Mouse (Mus musculus): ENCODE data around the gene Foxi2. TPM values are rescaled to one million over a fixed set of nuclear protein-coding genes. Genes with fewer than 3 reads are reported as not detected.

Foxi2 gene
- polyA plus RNA-seq (2016; fragmentation: Nextera tagmentation; extraction: Ambion mirVana): 0.10 TPM in 1 of 2 replicates, not detected in the other

GRCm38 (mm10) chr7:135410237-135410965 lies at the start of gene Foxi2:
TSS of gene Foxi2 (plus strand) at chr7:135410308.
- peaks cover 10% of the 10 kb centered on the region; the same call in 1 of the 2 replicates for H3K4me1 ChIP-seq
- H3K9ac ChIP-seq: no peak within 1 kb of the TSS
- WGBS: 4% methylated on average over 51 of the region's 51 CpGs
- no peaks in the 10 kb centered on the region for H3K36me3 ChIP-seq
- H3K27ac ChIP-seq: no peak within 1 kb of the TSS
- H3K4me2 ChIP-seq (replicated peaks): peak within 1 kb of the TSS; percentile 48
- H3K9me3 ChIP-seq (replicated peaks): no peaks in the 10 kb centered on the region
- peak within 1 kb of the TSS; percentile 25 for H3K4me3 ChIP-seq
- peaks cover 55% of the 10 kb centered on the region for H3K27me3 ChIP-seq
- ATAC-seq (ENCODE audit: low FRiP score): 0 out of 2 replicates have a peak, but pooled peaks have one; percentile 19

DNA sequence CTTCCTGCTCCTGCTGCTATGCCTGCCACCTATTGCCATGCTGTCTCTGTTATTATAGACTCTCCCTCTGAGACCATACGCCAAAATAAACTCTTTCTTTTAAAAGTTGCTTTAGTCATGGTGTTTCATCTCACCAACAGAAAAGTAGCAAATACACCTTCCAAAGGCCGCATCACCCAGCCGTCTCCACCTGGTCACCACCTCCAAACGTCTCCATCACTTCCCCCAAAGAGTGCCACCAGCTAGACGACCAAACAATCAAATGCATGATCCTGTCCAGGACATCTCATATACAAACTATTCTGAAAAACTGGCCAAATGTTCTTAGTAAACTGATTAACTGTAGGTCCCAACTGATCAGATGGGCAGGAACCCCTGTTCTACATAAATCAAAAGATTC lies 45.5 kb upstream of the Foxi2 start:
- no peak for ATAC-seq (ENCODE audit: low FRiP score)
- WGBS: 90% methylated on average over 5 of the region's 5 CpGs

DNA sequence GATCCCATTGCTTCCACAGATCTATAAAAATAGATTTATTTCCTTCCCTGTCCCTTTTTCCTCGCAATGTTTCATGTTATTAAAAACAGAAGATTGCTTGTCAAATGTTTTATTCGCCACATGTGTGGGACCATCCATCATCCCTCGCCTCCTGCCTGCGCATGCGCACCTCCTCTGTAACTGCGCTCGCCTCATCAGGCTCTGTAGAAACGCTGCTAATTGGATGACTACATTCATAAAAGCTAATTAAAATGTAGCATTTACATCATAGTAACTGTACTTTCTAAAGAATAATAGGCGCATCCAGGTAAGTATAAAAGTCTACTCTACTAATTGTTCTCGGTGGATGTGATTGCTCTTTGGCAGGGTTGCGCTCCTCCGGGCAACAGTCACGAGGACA lies 34.1 kb upstream of the Foxi2 start:
- 78% methylated on average over 13 of the region's 13 CpGs for WGBS

More for the DNA sequence above, 45.5 kb upstream of the Foxi2 start:
- no peak overlapping the region for H3K9ac ChIP-seq
- no peaks in the 10 kb centered on the region for H3K36me3 ChIP-seq
- no peaks in the 10 kb centered on the region for H3K4me1 ChIP-seq
- H3K4me3 ChIP-seq: no peak overlapping the region
- no peak overlapping the region for H3K4me2 ChIP-seq (replicated peaks)
- no peaks in the 10 kb centered on the region for H3K27me3 ChIP-seq
- H3K27ac ChIP-seq: no peak overlapping the region
- no peaks in the 10 kb centered on the region for H3K9me3 ChIP-seq (replicated peaks)

GRCm38 (mm10) chr7:135376932-135377331 lies 33.2 kb upstream of the Foxi2 start:
- H3K27ac ChIP-seq: no peak overlapping the region
- H3K27me3 ChIP-seq: no peaks in the 10 kb centered on the region
- no peak overlapping the region for H3K4me3 ChIP-seq
- H3K4me1 ChIP-seq: 0 out of 2 replicates have a peak, but pooled peaks cover 2% of the 10 kb centered on the region
- H3K36me3 ChIP-seq: no peaks in the 10 kb centered on the region
- no peaks in the 10 kb centered on the region for H3K9me3 ChIP-seq (replicated peaks)
- H3K4me2 ChIP-seq (replicated peaks): no peak overlapping the region
- no peak overlapping the region for H3K9ac ChIP-seq
- WGBS: 63% methylated on average over 5 of the region's 5 CpGs
- ATAC-seq (ENCODE audit: low FRiP score): no peak

More for the DNA sequence above, 34.1 kb upstream of the Foxi2 start:
- Histone ChIP-seq H3K27me3 (no peaks in the 10 kb centered on the region), H3K9me3 (replicated peaks) (no peaks in the 10 kb centered on the region), H3K27ac (no peak overlapping the region), H3K9ac (no peak overlapping the region), H3K36me3 (no peaks in the 10 kb centered on the region), H3K4me1 (0 out of 2 replicates have a peak, but pooled peaks cover 2% of the 10 kb centered on the region), H3K4me2 (replicated peaks) (no peak overlapping the region), H3K4me3 (no peak overlapping the region)
- ATAC-seq (ENCODE audit: low FRiP score): no peak

- Histone ChIP-seq H3K9me3 (replicated peaks) (no peaks in the 10 kb centered on the region), H3K27me3 (no peaks in the 10 kb centered on the region), H3K4me2 (replicated peaks) (no peak overlapping the region), H3K36me3 (no peaks in the 10 kb centered on the region), H3K9ac (no peak overlapping the region), H3K27ac (no peak overlapping the region), H3K4me1 (0 out of 2 replicates have a peak, but pooled peaks cover 2% of the 10 kb centered on the region), H3K4me3 (no peak overlapping the region)
- no peak for ATAC-seq (ENCODE audit: low FRiP score)
- WGBS: 87% methylated on average over 5 of the region's 5 CpGs
These were observed 31.8 kb upstream of the Foxi2 start for GRCm38 (mm10) chr7:135378331-135378730.

- Histone ChIP-seq H3K9me3 (replicated peaks) (no peaks in the 10 kb centered on the region), H3K36me3 (no peaks in the 10 kb centered on the region), H3K4me2 (replicated peaks) (no peak overlapping the region), H3K9ac (no peak overlapping the region), H3K4me1 (peaks cover 6% of the 10 kb centered on the region; the same call in 1 of the 2 replicates), H3K4me3 (no peak overlapping the region), H3K27me3 (peaks cover 4% of the 10 kb centered on the region; the same call in 1 of the 2 replicates), H3K27ac (no peak overlapping the region)
- no peak for ATAC-seq (ENCODE audit: low FRiP score)
- 67% methylated on average over 3 of the region's 3 CpGs for WGBS
These were observed 21.1 kb upstream of the Foxi2 start for GRCm38 (mm10) chr7:135389039-135389438.

DNA sequence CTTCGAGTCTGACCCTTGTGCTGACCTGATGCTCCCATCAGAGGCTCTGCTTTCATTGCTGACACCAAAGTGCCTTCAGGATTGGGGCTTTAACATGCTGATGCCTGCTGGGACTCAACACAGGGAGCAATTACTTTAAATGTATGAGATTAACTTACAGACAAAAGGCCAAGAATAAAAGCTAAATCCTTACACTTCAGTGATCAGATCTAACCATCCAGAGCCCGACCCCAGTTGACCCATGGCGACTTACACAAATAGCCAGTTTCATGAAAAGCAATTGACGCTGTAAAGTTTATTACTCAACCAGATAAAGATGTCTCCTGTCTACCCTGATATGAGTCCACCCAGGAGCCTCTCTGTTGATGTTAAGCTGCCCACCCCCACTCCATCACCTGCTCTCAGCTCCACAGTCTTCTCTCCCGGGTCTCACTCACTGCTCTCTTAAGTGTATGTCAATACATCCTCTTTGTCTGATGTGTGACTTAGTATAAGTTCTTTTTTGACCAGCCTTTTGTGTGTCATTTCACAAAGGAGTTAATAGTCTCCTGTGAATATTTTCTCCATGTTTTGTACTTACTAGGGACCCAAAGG lies 17.1 kb upstream of the Foxi2 start:
- Histone ChIP-seq H3K4me3 (no peak overlapping the region), H3K9ac (no peak overlapping the region), H3K36me3 (no peaks in the 10 kb centered on the region), H3K4me2 (replicated peaks) (no peak overlapping the region), H3K9me3 (replicated peaks) (no peaks in the 10 kb centered on the region), H3K27me3 (peaks cover under 1% of the 10 kb centered on the region; the same call in 1 of the 2 replicates), H3K27ac (no peak overlapping the region), H3K4me1 (peaks cover 6% of the 10 kb centered on the region; the same call in 1 of the 2 replicates)
- no peak for ATAC-seq (ENCODE audit: low FRiP score)
- WGBS: 12% methylated on average over 5 of the region's 5 CpGs

GRCm38 (mm10) chr7:135394436-135394835 lies 15.7 kb upstream of the Foxi2 start:
- H3K9ac ChIP-seq: no peak overlapping the region
- H3K4me1 ChIP-seq: peaks cover 6% of the 10 kb centered on the region; the same call in 1 of the 2 replicates
- no peak overlapping the region for H3K4me3 ChIP-seq
- WGBS: 89% methylated on average over 3 of the region's 3 CpGs
- H3K27me3 ChIP-seq: no peaks in the 10 kb centered on the region; the same call in 1 of the 2 replicates
- H3K4me2 ChIP-seq (replicated peaks): no peak overlapping the region
- no peaks in the 10 kb centered on the region for H3K36me3 ChIP-seq
- no peaks in the 10 kb centered on the region for H3K9me3 ChIP-seq (replicated peaks)
- ATAC-seq (ENCODE audit: low FRiP score): no peak
- H3K27ac ChIP-seq: no peak overlapping the region

DNA sequence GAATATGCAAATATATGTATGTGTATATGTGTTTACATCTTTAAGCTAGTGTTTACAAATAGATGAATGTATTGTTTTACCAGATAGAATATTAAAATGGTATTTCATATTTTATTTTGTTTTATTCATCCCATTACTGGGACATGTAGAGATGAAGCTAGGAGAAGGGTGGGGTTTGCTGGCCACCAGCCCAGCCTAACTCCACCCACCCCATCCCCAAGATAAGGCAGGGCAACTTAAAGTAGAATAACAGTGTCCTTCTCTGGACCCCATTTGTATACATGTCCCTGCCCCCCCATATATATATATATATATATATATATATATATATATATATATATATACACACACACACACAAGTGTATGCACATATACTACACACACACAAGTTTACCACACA lies 14.9 kb upstream of the Foxi2 start:
- Histone ChIP-seq H3K27ac (no peak overlapping the region), H3K4me1 (peaks cover 6% of the 10 kb centered on the region; the same call in 1 of the 2 replicates), H3K9ac (no peak overlapping the region), H3K27me3 (no peaks in the 10 kb centered on the region; the same call in 1 of the 2 replicates), H3K4me3 (no peak overlapping the region), H3K4me2 (replicated peaks) (no peak overlapping the region), H3K9me3 (replicated peaks) (no peaks in the 10 kb centered on the region), H3K36me3 (no peaks in the 10 kb centered on the region)
- ATAC-seq (ENCODE audit: low FRiP score): no peak

DNA sequence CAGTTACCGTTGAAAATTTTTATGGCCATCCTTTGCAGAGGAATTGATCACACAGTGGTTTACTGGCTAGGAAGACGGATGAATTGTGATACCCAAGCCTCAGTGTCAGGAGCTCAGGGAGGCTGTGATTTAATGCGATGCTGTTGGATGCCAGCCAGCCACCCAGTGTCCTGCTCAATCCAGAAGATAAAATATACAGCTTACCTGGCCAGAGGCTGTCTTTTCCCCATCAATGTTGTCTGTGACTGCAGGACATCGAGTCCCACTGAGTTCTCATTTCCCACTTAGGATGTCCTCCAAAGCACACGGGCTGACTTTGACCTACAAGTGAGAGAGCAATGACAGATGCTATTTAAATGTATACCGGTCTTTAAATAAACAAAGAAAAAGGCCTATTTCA lies 13.0 kb upstream of the Foxi2 start:
- 66% methylated on average over 6 of the region's 6 CpGs for WGBS
- Histone ChIP-seq H3K9me3 (replicated peaks) (no peaks in the 10 kb centered on the region), H3K27ac (no peak overlapping the region), H3K9ac (no peak overlapping the region), H3K36me3 (no peaks in the 10 kb centered on the region), H3K4me3 (no peak overlapping the region), H3K4me2 (replicated peaks) (no peak overlapping the region), H3K27me3 (peaks cover 6% of the 10 kb centered on the region), H3K4me1 (peaks cover 6% of the 10 kb centered on the region; the same call in 1 of the 2 replicates)
- ATAC-seq (ENCODE audit: low FRiP score): no peak

DNA sequence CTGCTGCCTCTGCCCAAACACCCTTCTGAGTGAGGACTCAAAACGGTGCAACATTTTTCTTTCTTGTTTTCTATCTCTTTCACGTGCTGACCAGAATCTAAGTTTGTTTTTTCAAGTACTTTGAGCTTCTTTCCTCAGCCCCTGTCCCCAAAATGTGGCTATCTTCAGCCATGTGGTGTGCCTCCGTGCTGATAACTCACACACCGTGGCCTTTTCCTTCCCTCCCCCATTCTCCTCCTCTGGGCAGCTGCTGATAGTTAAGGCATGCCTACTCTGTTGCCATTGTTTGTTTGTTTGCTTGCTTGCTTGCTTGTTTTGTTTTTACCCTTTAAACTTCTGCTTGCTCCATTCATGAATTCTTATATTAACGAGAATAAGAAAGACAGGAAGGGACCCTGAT lies 12.2 kb upstream of the Foxi2 start:
- no peak overlapping the region for H3K27ac ChIP-seq
- H3K4me3 ChIP-seq: no peak overlapping the region
- no peaks in the 10 kb centered on the region for H3K9me3 ChIP-seq (replicated peaks)
- WGBS: 47% methylated on average over 5 of the region's 5 CpGs
- H3K4me1 ChIP-seq: peaks cover 4% of the 10 kb centered on the region; the same call in 1 of the 2 replicates
- H3K27me3 ChIP-seq: peaks cover 10% of the 10 kb centered on the region
- no peak overlapping the region for H3K4me2 ChIP-seq (replicated peaks)
- H3K9ac ChIP-seq: no peak overlapping the region
- H3K36me3 ChIP-seq: no peaks in the 10 kb centered on the region
- ATAC-seq (ENCODE audit: low FRiP score): no peak

- 14% methylated on average over 5 of the region's 5 CpGs for WGBS
- Histone ChIP-seq H3K36me3 (no peaks in the 10 kb centered on the region), H3K27ac (no peak overlapping the region), H3K9ac (no peak overlapping the region), H3K27me3 (peaks cover 23% of the 10 kb centered on the region), H3K4me1 (no peaks in the 10 kb centered on the region), H3K4me3 (no peak overlapping the region), H3K9me3 (replicated peaks) (no peaks in the 10 kb centered on the region), H3K4me2 (replicated peaks) (no peak overlapping the region)
- ATAC-seq (ENCODE audit: low FRiP score): no peak
These were observed 6.7 kb upstream of the Foxi2 start for GRCm38 (mm10) chr7:135403416-135403815.

Measured in hindbrain, embryonic 12.5 days (tissue).